8 mouse cellular contexts compared by ENCODE assay signal in the genomic region with DNA sequence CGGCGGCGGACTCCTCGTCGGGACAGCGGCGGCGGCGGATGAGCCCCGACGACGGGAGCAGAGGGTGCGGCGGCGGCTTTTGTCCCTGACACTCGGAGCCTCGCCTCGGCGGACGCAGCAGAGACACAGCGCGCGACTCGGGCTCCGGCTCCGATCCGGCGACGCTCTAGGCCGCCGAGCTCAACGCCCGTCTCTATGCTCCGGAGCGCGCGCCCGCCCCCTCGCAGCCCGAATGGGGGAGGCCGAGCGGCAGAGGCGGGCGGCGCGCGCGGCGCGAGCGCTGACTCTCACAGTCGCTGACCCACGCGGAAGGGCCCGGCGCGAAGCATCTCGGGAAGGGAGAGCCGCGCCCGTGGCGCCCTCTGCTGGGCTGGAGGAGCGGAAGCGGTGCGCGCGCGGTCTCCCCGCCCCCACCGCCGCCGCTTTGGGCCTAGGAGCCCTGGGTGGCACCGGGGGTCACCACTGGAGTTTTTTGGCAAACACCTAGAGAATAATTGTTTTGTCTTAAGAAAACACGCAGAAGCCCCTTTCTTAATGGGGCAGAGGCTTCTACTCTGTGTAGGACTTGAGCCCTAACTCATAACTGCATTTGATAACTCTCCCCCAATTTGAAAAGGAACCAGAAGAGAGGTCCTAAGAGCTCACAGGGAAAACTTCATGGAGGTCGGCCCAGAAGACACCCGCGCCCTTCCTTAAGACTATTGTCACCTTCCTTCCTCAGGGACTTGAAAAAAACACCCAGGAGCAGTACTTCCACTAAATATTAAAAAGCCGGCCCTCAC. TPM values are rescaled to one million over a fixed set of nuclear protein-coding genes. Genes with fewer than 3 reads are reported as not detected.
A peak's percentile ranks its signal among the peaks of the same experiment; 100 is the strongest.
DNase-seq lines count a peak whose midpoint lies in the region; ATAC-seq and TF ChIP-seq lines count a peak whose summit lies in the region.

A gene (minus strand): TSS at position 351 of the 782 bp plus-strand sequence.

- H3K9me3 ChIP-seq in G1E (replicated peaks), result no peaks in the 10 kb centered on the region
- H3K9me3 ChIP-seq in forebrain, postnatal 0 days (ENCODE audit: low read length), result no peaks in the 10 kb centered on the region
- no peaks in the 10 kb centered on the region for H3K9me3 ChIP-seq in lung, embryonic 15.5 days

- peak within 1 kb of the TSS; percentile 83 for H3K9ac ChIP-seq in forebrain, postnatal 0 days
- H3K9ac ChIP-seq in lung, embryonic 15.5 days, result peak within 1 kb of the TSS; percentile 98

- peaks cover 30% of the 10 kb centered on the region for H3K36me3 ChIP-seq in G1E (replicated peaks)
- H3K36me3 ChIP-seq in forebrain, postnatal 0 days (ENCODE audit: insufficient read depth), result peaks cover 10% of the 10 kb centered on the region; the same call in 1 of the 2 replicates
- H3K36me3 ChIP-seq in lung, embryonic 15.5 days, result peaks cover 14% of the 10 kb centered on the region; the same call in 1 of the 2 replicates

- peak within 1 kb of the TSS; percentile 60 for H3K4me2 ChIP-seq in forebrain, postnatal 0 days (ENCODE audit: low read depth)
- peak within 1 kb of the TSS; percentile 71 for H3K4me2 ChIP-seq in lung, embryonic 15.5 days

- no peaks in the 10 kb centered on the region for H3K27me3 ChIP-seq in G1E (ENCODE audit: insufficient read depth, low read length)
- no peaks in the 10 kb centered on the region for H3K27me3 ChIP-seq in forebrain, postnatal 0 days (ENCODE audit: insufficient read depth, low read length)
- H3K27me3 ChIP-seq in lung, embryonic 15.5 days, result no peaks in the 10 kb centered on the region

- peak within 1 kb of the TSS; percentile 92 for H3K4me3 ChIP-seq in G1E (ENCODE audit: low read depth, low read length)
- peak within 1 kb of the TSS; percentile 86 for H3K4me3 ChIP-seq in forebrain, postnatal 0 days (ENCODE audit: low read depth, low read length)
- peak within 1 kb of the TSS; percentile 95 for H3K4me3 ChIP-seq in lung, embryonic 15.5 days

- peaks cover 49% of the 10 kb centered on the region for H3K4me1 ChIP-seq in G1E (ENCODE audit: insufficient read depth, low read depth, low read length)
- no peaks in the 10 kb centered on the region for H3K4me1 ChIP-seq in forebrain, postnatal 0 days (ENCODE audit: insufficient read depth)
- peaks cover 24% of the 10 kb centered on the region for H3K4me1 ChIP-seq in lung, embryonic 15.5 days

- peak; percentile 43; the same call in 1 of the 2 replicates for TF ChIP-seq CTCF in G1E (IDR thresholded peaks at IDR 0.05; ENCODE audit: low read depth, low read length)
- peak; percentile 89 for TF ChIP-seq CTCF in forebrain, postnatal 0 days (IDR thresholded peaks at IDR 0.05; ENCODE audit: low read depth)

- 3% methylated on average over 66 of the region's 78 CpGs for WGBS in forebrain, postnatal 0 days
- WGBS in lung, embryonic 15.5 days, result 1% methylated on average over 72 of the region's 78 CpGs

- H3K27ac ChIP-seq in forebrain, postnatal 0 days (ENCODE audit: low read depth, low read length), result peak within 1 kb of the TSS; percentile 94
- H3K27ac ChIP-seq in lung, embryonic 15.5 days, result peak within 1 kb of the TSS; percentile 83

- peak; percentile 55 for ATAC-seq in G1E (ENCODE audit: extremely low read depth, insufficient number of reproducible peaks, low FRiP score, poor library complexity, severe bottlenecking)
- peak; percentile 98 for ATAC-seq in forebrain, postnatal 0 days
- ATAC-seq in lung, embryonic 15.5 days (ENCODE audit: borderline replicate concordance, extremely low read depth, low FRiP score, low TSS enrichment), result peak; percentile 99

- DNase-seq in G1E (ENCODE audit: low spot score), result peak; percentile 79
- peak; percentile 92 to 99 for DNase-seq in cerebellum, adult 18-20 months
- peak; percentile 99 for DNase-seq in forebrain, postnatal 0 days
- peak; percentile 99 for DNase-seq in heart, postnatal 4 days
- peak; percentile 90 to 96 for DNase-seq in layer of hippocampus, adult 8-10 months (ENCODE audit: low spot score in 2 of 2)
- peak; percentile 94 for DNase-seq in ovary, adult 18-20 months (ENCODE audit: low spot score)
- peak; percentile 99 for DNase-seq in thymus, postnatal 0 days (ENCODE audit: low spot score)

RNA-seq across cellular contexts. Expression of the gene that starts here (rescaled TPM):
- 70.3 and 81.7 TPM in 2 replicates for total RNA-seq in G1E (2014; fragmentation: Nextera tagmentation)
- total RNA-seq in G1E (2017), result 70.8 and 84.3 TPM in 2 replicates
- 65.2 and 74.7 TPM in 2 replicates for polyA plus RNA-seq in G1E (2012)
- total RNA-seq in forebrain, postnatal 0 days (2014; rRNA removed), result 77.3 and 83.9 TPM in 2 replicates
- 122 and 126 TPM in 2 replicates for polyA plus RNA-seq in forebrain, postnatal 0 days (2015; fragmentation: Nextera tagmentation; extraction: Ambion mirVana)
- 10 to 100 TPM; 48.2 to 51.9 TPM for total RNA-seq in heart, postnatal 4 days (2021)
- 10 to 100 TPM; 45.4 to 48.3 (median 46.8) TPM for total RNA-seq in layer of hippocampus, adult 8-10 months (2022)
- polyA plus RNA-seq in lung, embryonic 15.5 days (2015; fragmentation: Nextera tagmentation; extraction: Ambion mirVana), result 105 and 109 TPM in 2 replicates
- 126 TPM in 2 replicates for polyA plus RNA-seq in thymus, postnatal 0 days (2015; fragmentation: Nextera tagmentation; extraction: Ambion mirVana)

Comparison
In these comparisons a context has a peak if more than half of its experiments do, and no peak if none do; other contexts are left out.
1. Peak in every context shown above with its lines: DNase-seq, ATAC-seq, H3K4me3 ChIP-seq and H3K27ac ChIP-seq.